Mouse (Mus musculus) limb, embryonic 14.5 days (tissue): ENCODE data around the gene Kazn. TPM values are rescaled to one million over a fixed set of nuclear protein-coding genes. Genes with fewer than 3 reads are reported as not detected.

Source experiments
- ATAC-seq: fragments of 200-750 bp; cut with Nextera tagmentation; 2 replicates; pipeline ENCODE4 v1.8.0; 2017; ENCODE audit warnings: low read depth, moderate number of reproducible peaks, moderate TSS enrichment; ENCODE audit not compliant: low FRiP score
- DNase-seq: peaks from one replicate; pipeline ENCODE4 v3.0.0-alpha.2; 2015; ENCODE audit warnings: low spot score
- H3K27ac ChIP-seq: fragments of 300-500 bp; sonication (generic); replicated peaks from 2 replicates; pipeline ENCODE4 v1.5.1; 2014; ENCODE audit warnings: low read depth, mild to moderate bottlenecking, low read length, moderate library complexity, mixed read lengths
- H3K27me3 ChIP-seq: fragments of 300-500 bp; sonication (generic); 2 replicates; pipeline ENCODE4 v1.6.1; 2014; ENCODE audit warnings: low read length, mixed read lengths; ENCODE audit not compliant: control insufficient read depth, insufficient read depth
- H3K36me3 ChIP-seq: fragments of 300-500 bp; sonication (generic); 2 replicates; pipeline ENCODE4 v1.6.1; 2014; ENCODE audit warnings: mild to moderate bottlenecking, low read length, moderate library complexity, mixed read lengths; ENCODE audit not compliant: control insufficient read depth, insufficient read depth
- H3K4me1 ChIP-seq: fragments of 300-500 bp; sonication (generic); 2 replicates; pipeline ENCODE4 v1.6.1; 2014; ENCODE audit warnings: antibody characterized with exemption, low read length, mixed read lengths; ENCODE audit not compliant: control insufficient read depth, insufficient read depth
- H3K4me2 ChIP-seq: fragments of 300-500 bp; sonication (generic); replicated peaks from 2 replicates; pipeline ENCODE4 v1.6.1; 2014; ENCODE audit warnings: low read depth, mild to moderate bottlenecking, low read length, moderate library complexity; ENCODE audit not compliant: severe bottlenecking
- H3K4me3 ChIP-seq: fragments of 300-500 bp; sonication (generic); replicated peaks from 2 replicates; pipeline ENCODE4 v1.5.1; 2014; ENCODE audit warnings: low read length
- H3K9ac ChIP-seq: fragments of 300-500 bp; sonication (generic); 2 replicates; pipeline ENCODE4 v1.6.1; 2014; ENCODE audit warnings: mild to moderate bottlenecking, low read depth, low read length, moderate library complexity; ENCODE audit not compliant: severe bottlenecking
- H3K9me3 ChIP-seq: fragments of 300-500 bp; sonication (generic); 2 replicates; pipeline ENCODE4 v1.6.1; 2016; ENCODE audit warnings: low read length; ENCODE audit not compliant: control insufficient read depth
- POLR2A ChIP-seq: fragments of 200-500 bp; IDR thresholded peaks from 2 replicates; pipeline ENCODE4 v1.8.0; 2012; ENCODE audit warnings: inconsistent platforms, mild to moderate bottlenecking, moderate library complexity, borderline replicate concordance; ENCODE audit not compliant: insufficient read depth, insufficient read length; ENCODE audit errors: extremely low read depth
- WGBS: fragments of 180-500 bp; shearing (Covaris S2); extraction: QIAGEN DNeasy Blood & Tissue Kit; methylation state at CpG from one replicate; pipeline ENCODE4 v1.1.7; 2014; 5-methylcytosine and 5-hydroxymethylcytosine counted together
- polyA plus RNA-seq, 2 experiments: library from polyadenylated mRNA; depleted of rRNA in 1 of 2; stranded (reverse) in 1 of 2; unstranded in 1 of 2; fragments of >200 nt; fragmentation: Nextera tagmentation in 1 of 2; extraction: Ambion mirVana in 1 of 2; gene quantifications; 2 replicates each; pipeline versions ENCODE4 v1.2.1 to v1.2.3; 2012 to 2014

The Kazn gene
- polyA plus RNA-seq, 2 experiments, result 12.7 to 31.3 TPM

GRCm38 (mm10) chr4:142196626-142197025, 42.6 kb downstream of the Kazn start:
- no peak overlapping the region for H3K9ac ChIP-seq
- DNase-seq (no peak), ATAC-seq (no peak)
- no peak for TF ChIP-seq POLR2A
- no peak overlapping the region for H3K4me3 ChIP-seq
- H3K27me3 ChIP-seq, result no peaks in the 10 kb centered on the region
- no peak overlapping the region for H3K27ac ChIP-seq
- H3K4me2 ChIP-seq, result no peak overlapping the region
- no peaks in the 10 kb centered on the region for H3K36me3 ChIP-seq
- no peaks in the 10 kb centered on the region for H3K9me3 ChIP-seq
- 90% methylated on average over 6 of the region's 6 CpGs for WGBS
- no peaks in the 10 kb centered on the region; the same call in 1 of the 2 replicates for H3K4me1 ChIP-seq

DNA sequence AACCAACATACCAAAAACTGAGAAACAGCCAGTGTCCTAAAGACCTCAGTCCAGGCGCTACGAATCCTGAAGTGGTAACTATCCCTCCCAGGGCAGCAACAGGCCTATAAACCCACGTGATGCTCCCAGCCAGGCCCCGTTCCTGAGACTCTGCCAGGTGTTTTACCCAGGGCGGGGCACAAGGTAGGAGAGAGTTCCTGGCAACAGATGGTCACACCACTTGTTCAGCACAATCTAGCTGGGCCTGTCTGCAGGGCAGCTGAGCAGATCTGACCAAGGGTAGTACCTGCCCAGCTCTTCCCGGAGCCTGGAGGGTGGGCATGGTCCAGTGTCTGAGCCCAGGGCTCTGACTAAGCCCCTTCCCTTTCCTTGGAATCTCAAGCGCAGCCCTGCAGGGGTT, 45.4 kb downstream of the Kazn start:
- DNase-seq (no peak), ATAC-seq (no peak)
- TF ChIP-seq POLR2A, result no peak
- H3K4me2 ChIP-seq, result no peak overlapping the region
- WGBS, result 53% methylated on average over 7 of the region's 7 CpGs
- no peaks in the 10 kb centered on the region for H3K27me3 ChIP-seq
- no peaks in the 10 kb centered on the region for H3K36me3 ChIP-seq
- no peaks in the 10 kb centered on the region; the same call in 1 of the 2 replicates for H3K4me1 ChIP-seq
- H3K9me3 ChIP-seq, result no peaks in the 10 kb centered on the region
- no peak overlapping the region for H3K4me3 ChIP-seq
- no peak overlapping the region for H3K9ac ChIP-seq
- no peak overlapping the region for H3K27ac ChIP-seq

GRCm38 (mm10) chr4:142193151-142193578, 46.0 kb downstream of the Kazn start:
- Histone ChIP-seq H3K36me3 (no peaks in the 10 kb centered on the region), H3K27ac (no peak overlapping the region), H3K9me3 (no peaks in the 10 kb centered on the region), H3K4me1 (no peaks in the 10 kb centered on the region; the same call in 1 of the 2 replicates), H3K9ac (no peak overlapping the region), H3K4me3 (no peak overlapping the region), H3K27me3 (no peaks in the 10 kb centered on the region), H3K4me2 (no peak overlapping the region)
- ATAC-seq (no peak), DNase-seq (no peak)
- WGBS, result 74% methylated on average over 8 of the region's 8 CpGs
- no peak for TF ChIP-seq POLR2A

GRCm38 (mm10) chr4:142189960-142190359, 49.2 kb downstream of the Kazn start:
- H3K9ac ChIP-seq, result no peak overlapping the region
- WGBS, result 95% methylated on average over 8 of the region's 8 CpGs
- DNase-seq (no peak), ATAC-seq (no peak)
- peaks cover 5% of the 10 kb centered on the region for H3K4me1 ChIP-seq
- no peaks in the 10 kb centered on the region for H3K27me3 ChIP-seq
- no peak overlapping the region for H3K4me3 ChIP-seq
- no peak for TF ChIP-seq POLR2A
- H3K36me3 ChIP-seq, result no peaks in the 10 kb centered on the region
- no peak overlapping the region for H3K27ac ChIP-seq
- no peak overlapping the region for H3K4me2 ChIP-seq
- H3K9me3 ChIP-seq, result no peaks in the 10 kb centered on the region

DNA sequence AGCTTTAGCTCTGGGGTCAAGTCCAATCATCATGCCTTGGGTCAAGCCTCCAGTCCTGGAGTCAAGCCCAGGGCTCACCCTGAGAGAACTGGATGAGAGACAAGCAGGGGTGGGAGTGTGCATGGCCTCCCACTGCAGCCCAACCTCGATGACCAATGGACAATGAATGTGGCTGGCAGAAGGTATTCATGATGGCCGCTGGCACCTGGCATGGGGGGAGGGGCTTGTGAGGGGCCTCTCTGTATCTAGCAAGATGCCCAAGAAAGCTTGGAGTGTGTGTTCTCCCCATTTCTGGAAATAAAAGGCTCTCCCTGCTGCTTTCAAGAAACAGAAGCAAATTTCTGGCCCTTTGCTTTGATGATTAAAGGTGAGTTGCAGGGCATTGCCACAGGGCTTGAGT, 50.7 kb downstream of the Kazn start:
- Histone ChIP-seq H3K4me1 (peaks cover 7% of the 10 kb centered on the region), H3K27ac (no peak overlapping the region), H3K4me3 (no peak overlapping the region), H3K27me3 (no peaks in the 10 kb centered on the region), H3K9ac (no peak overlapping the region), H3K4me2 (no peak overlapping the region), H3K9me3 (no peaks in the 10 kb centered on the region), H3K36me3 (no peaks in the 10 kb centered on the region)
- no peak for TF ChIP-seq POLR2A
- DNase-seq, result no peak
- ATAC-seq, result no peak
- WGBS, result 94% methylated on average over 2 of the region's 2 CpGs

GRCm38 (mm10) chr4:142186155-142186554, 53.0 kb downstream of the Kazn start:
- no peak overlapping the region for H3K9ac ChIP-seq
- H3K9me3 ChIP-seq, result no peaks in the 10 kb centered on the region
- peaks cover 14% of the 10 kb centered on the region for H3K4me1 ChIP-seq
- 92% methylated on average over 3 of the region's 3 CpGs for WGBS
- no peaks in the 10 kb centered on the region for H3K27me3 ChIP-seq
- ATAC-seq (no peak), DNase-seq (no peak)
- TF ChIP-seq POLR2A, result no peak
- H3K4me3 ChIP-seq, result no peak overlapping the region
- no peaks in the 10 kb centered on the region for H3K36me3 ChIP-seq
- no peak overlapping the region for H3K27ac ChIP-seq
- no peak overlapping the region for H3K4me2 ChIP-seq
